Mouse (Mus musculus) G1E (cell line): ENCODE measurements at regions not wholly inside any gene's neighbourhood (a gene's known extent, or its start where the extent isn't known, plus 50 kb on each side); places are given as distances from the start of the nearest gene placed in this dataset.

Experiments
- CTCF ChIP-seq: IDR thresholded peaks from 2 replicates; pipeline ENCODE4 v1.5.1; 2012; ENCODE audit warnings: low read depth, low read length, inconsistent platforms, mixed read lengths
- GATA1 ChIP-seq: IDR thresholded peaks from 2 replicates; pipeline ENCODE4 v1.6.1; 2012; ENCODE audit warnings: borderline replicate concordance, low read length, inconsistent platforms, mixed read lengths
- GATA2 ChIP-seq: IDR thresholded peaks from 2 replicates; pipeline ENCODE4 v1.6.1; 2012; ENCODE audit warnings: low read depth, low read length, inconsistent platforms, borderline replicate concordance
- POLR2AphosphoS5 ChIP-seq: IDR thresholded peaks from 2 replicates; pipeline ENCODE4 v1.6.1; 2012; ENCODE audit warnings: low read depth, low read length, inconsistent platforms; ENCODE audit not compliant: insufficient replicate concordance

DNA sequence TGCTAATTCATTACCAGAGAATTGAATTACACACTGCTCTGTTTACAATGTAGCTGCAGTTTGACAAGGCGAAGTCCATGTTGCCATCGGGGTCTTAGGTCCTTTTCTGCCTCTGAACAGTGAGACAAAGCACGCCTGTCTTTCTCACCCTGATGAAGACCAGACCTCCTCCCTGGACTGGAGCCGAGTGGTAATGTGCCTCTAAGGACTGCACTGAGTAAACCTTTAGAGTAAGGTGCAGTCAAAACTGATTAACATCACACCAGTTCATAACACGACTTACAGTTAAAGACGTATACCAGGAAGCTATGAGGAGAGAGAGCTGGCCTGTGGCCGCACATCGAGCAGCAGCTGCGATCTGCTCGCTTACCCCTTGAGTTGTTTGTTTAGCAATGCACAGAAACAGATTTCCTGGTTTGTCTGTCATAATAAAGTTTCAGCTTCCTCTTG, 2322.1 kb downstream of the 4930444P10Rik start:
- TF ChIP-seq CTCF (no peak), POLR2AphosphoS5 (no peak), GATA2 (no peak), GATA1 (no peak)
